Mouse (Mus musculus) CH12.LX (cell line): Measurements from ENCODE around the gene Sgpp1. TPM values are rescaled to one million over a fixed set of nuclear protein-coding genes. Genes with fewer than 3 reads are reported as not detected.

ENCODE experiments used
- DNase-seq: peaks from one replicate; pipeline ENCODE4 v3.0.0-alpha.2; 2013; ENCODE audit errors: extremely low read depth
- H3K27ac ChIP-seq: 2 replicates; pipeline ENCODE4 v1.5.1; 2012; ENCODE audit warnings: low read depth, mild to moderate bottlenecking, control low read depth, moderate library complexity; ENCODE audit not compliant: insufficient read depth
- H3K27me3 ChIP-seq: replicated peaks from 2 replicates; pipeline ENCODE3; 2012; ENCODE audit warnings: inconsistent platforms
- H3K36me3 ChIP-seq, 2 experiments: replicated peaks in 1 of 2; 2 replicates each; pipeline versions ENCODE3 to v1.6.1; 2012; ENCODE audit warnings: inconsistent platforms in 1 of 2, low read length in 1 of 2, mild to moderate bottlenecking in 1 of 2, mixed read lengths in 1 of 2, moderate library complexity in 1 of 2; ENCODE audit not compliant: control insufficient read depth in 1 of 2, insufficient read depth in 1 of 2
- H3K4me1 ChIP-seq, 2 experiments: 2 replicates each; pipeline ENCODE4 v1.6.1; 2012; ENCODE audit warnings: inconsistent platforms in 1 of 2, moderate library complexity in 1 of 2; ENCODE audit not compliant: insufficient read depth in 2 of 2, control insufficient read depth in 1 of 2
- H3K4me2 ChIP-seq: 2 replicates; pipeline ENCODE4 v1.6.1; 2012; ENCODE audit warnings: low read depth, mild to moderate bottlenecking, control low read depth; ENCODE audit not compliant: poor library complexity, insufficient read depth, severe bottlenecking
- H3K4me3 ChIP-seq, 3 experiments: fragments of 150-350 bp in 1 of 3; sonication (generic) in 1 of 3; replicated peaks in 1 of 3; 2 replicates each; pipeline versions ENCODE3 to v1.5.1; 2011 to 2012; ENCODE audit warnings: low read depth in 2 of 3, low read length in 2 of 3, mild to moderate bottlenecking in 2 of 3, moderate library complexity in 2 of 3, control low read depth in 1 of 3, improper control_type of control experiment in 1 of 3, inconsistent platforms in 1 of 3, mixed read lengths in 1 of 3; ENCODE audit not compliant: poor library complexity in 1 of 3
- H3K79me2 ChIP-seq: replicated peaks from 2 replicates; pipeline ENCODE4 v1.6.1; 2012; ENCODE audit warnings: mild to moderate bottlenecking, moderate library complexity; ENCODE audit not compliant: control insufficient read depth, poor library complexity, insufficient read depth, severe bottlenecking; ENCODE audit errors: extremely low read depth
- H3K9ac ChIP-seq: 2 replicates; pipeline ENCODE4 v1.6.1; 2012; ENCODE audit warnings: low read depth, mild to moderate bottlenecking, control low read depth, moderate library complexity; ENCODE audit not compliant: insufficient read depth
- H3K9me3 ChIP-seq: replicated peaks from 2 replicates; pipeline ENCODE3; 2012; ENCODE audit warnings: low read length, inconsistent platforms, mixed read lengths
- BHLHE40 ChIP-seq: IDR thresholded peaks from 2 replicates; pipeline ENCODE4 v1.6.1; 2011; ENCODE audit warnings: mild to moderate bottlenecking, low read depth, low read length, improper control_type of control experiment
- E2F4 ChIP-seq: IDR thresholded peaks from 2 replicates; pipeline ENCODE4 v1.6.1; 2011; ENCODE audit warnings: low read depth, low read length, improper control_type of control experiment; ENCODE audit not compliant: insufficient replicate concordance
- EP300 ChIP-seq: IDR thresholded peaks from 2 replicates; pipeline ENCODE4 v1.6.1; 2011; ENCODE audit warnings: low read length, improper control_type of control experiment
- GABPA ChIP-seq: IDR thresholded peaks from 2 replicates; pipeline ENCODE4 v1.6.1; 2012; ENCODE audit warnings: low read depth, low read length, improper control_type of control experiment, inconsistent platforms; ENCODE audit not compliant: insufficient replicate concordance
- IRF4 ChIP-seq: IDR thresholded peaks from 2 replicates; pipeline ENCODE4 v1.6.1; 2014; ENCODE audit warnings: low read depth, mild to moderate bottlenecking, inconsistent platforms, low read length, improper control_type of control experiment
- JUN ChIP-seq: IDR thresholded peaks from 2 replicates; pipeline ENCODE4 v1.6.1; 2011; ENCODE audit warnings: low read depth, mild to moderate bottlenecking, low read length, improper control_type of control experiment, moderate library complexity; ENCODE audit not compliant: insufficient read depth
- JUND ChIP-seq: conservative IDR thresholded peaks from 2 replicates; pipeline ENCODE4 v1.6.1; 2011; ENCODE audit warnings: low read depth, low read length, improper control_type of control experiment
- MAFK ChIP-seq: IDR thresholded peaks from 2 replicates; pipeline ENCODE4 v1.6.1; 2011; ENCODE audit warnings: low read length, improper control_type of control experiment; ENCODE audit not compliant: insufficient replicate concordance
- MEF2A ChIP-seq: IDR thresholded peaks from 2 replicates; pipeline ENCODE4 v1.6.1; 2014; ENCODE audit warnings: low read depth, mild to moderate bottlenecking, inconsistent platforms, low read length, improper control_type of control experiment, borderline replicate concordance
- MYC ChIP-seq: IDR thresholded peaks from 2 replicates; pipeline ENCODE4 v1.6.1; 2011; ENCODE audit warnings: low read depth, mild to moderate bottlenecking, improper control_type of control experiment, low read length
- NELFE ChIP-seq: IDR thresholded peaks from 2 replicates; pipeline ENCODE4 v1.6.1; 2011; ENCODE audit warnings: low read depth, low read length, improper control_type of control experiment
- NRF1 ChIP-seq: IDR thresholded peaks from 2 replicates; pipeline ENCODE4 v1.6.1; 2014; ENCODE audit warnings: low read depth, mild to moderate bottlenecking, inconsistent platforms, low read length, improper control_type of control experiment, moderate library complexity
- POLR2A ChIP-seq: IDR thresholded peaks from 2 replicates; pipeline ENCODE4 v1.6.1; 2011; ENCODE audit warnings: low read depth, mild to moderate bottlenecking, improper control_type of control experiment, low read length
- RCOR1 ChIP-seq: conservative IDR thresholded peaks from 2 replicates; pipeline ENCODE4 v1.6.1; 2012; ENCODE audit warnings: low read depth, mild to moderate bottlenecking, inconsistent platforms, low read length, improper control_type of control experiment
- TBP ChIP-seq: conservative IDR thresholded peaks from 2 replicates; pipeline ENCODE4 v1.6.1; 2011; ENCODE audit warnings: low read depth, low read length, improper control_type of control experiment
- UBTF ChIP-seq: IDR thresholded peaks from 2 replicates; pipeline ENCODE4 v1.6.1; 2012; ENCODE audit warnings: low read depth, mild to moderate bottlenecking, inconsistent platforms, low read length, improper control_type of control experiment, moderate library complexity
- ZKSCAN1 ChIP-seq: IDR thresholded peaks from 2 replicates; pipeline ENCODE4 v1.6.1; 2012; ENCODE audit warnings: low read depth, inconsistent platforms, low read length, improper control_type of control experiment, borderline replicate concordance
- ZMIZ1 ChIP-seq: IDR thresholded peaks from 2 replicates; pipeline ENCODE4 v1.6.1; 2012; ENCODE audit warnings: low read depth, mild to moderate bottlenecking, inconsistent platforms, low read length, improper control_type of control experiment
- dilution Hi-C: fragments of 300-500 bp; cut with MboI; formaldehyde crosslinking; loops from 2 replicates; pipeline ENCODE4 v1.14.3; 2020; ENCODE audit warnings: low sequenced_read_pairs; ENCODE audit not compliant: extremely low pct_unique_long_range_greater_than_20kb, extremely low pct_ligation_motif_present
- in situ Hi-C: fragments of 300-500 bp; cut with MboI; formaldehyde crosslinking; loops from 3 replicates; pipeline ENCODE4 v1.14.3; 2019; ENCODE audit warnings: low sequenced_read_pairs, low pct_ligation_motif_present, low pct_unique_long_range_greater_than_20kb, mixed read lengths
- polyA plus RNA-seq: library from polyadenylated mRNA; unstranded; fragments of >175 nt; gene quantifications from 2 replicates; pipeline ENCODE4 v1.2.1, GENCODE M21; 2012; ENCODE audit warnings: low read depth; ENCODE audit not compliant: insufficient read length
- total RNA-seq, 2 experiments: library from RNA; depleted of rRNA; stranded (reverse); fragments of 300-350 nt in 1 of 2; fragments of >200 nt in 1 of 2; gene quantifications; 2 replicates each; pipeline ENCODE4 v1.2.3; 2012 to 2014

The Sgpp1 gene
- total and polyA plus RNA-seq, 3 experiments: 17.3 to 43.9 (median 23.6) TPM

DNA sequence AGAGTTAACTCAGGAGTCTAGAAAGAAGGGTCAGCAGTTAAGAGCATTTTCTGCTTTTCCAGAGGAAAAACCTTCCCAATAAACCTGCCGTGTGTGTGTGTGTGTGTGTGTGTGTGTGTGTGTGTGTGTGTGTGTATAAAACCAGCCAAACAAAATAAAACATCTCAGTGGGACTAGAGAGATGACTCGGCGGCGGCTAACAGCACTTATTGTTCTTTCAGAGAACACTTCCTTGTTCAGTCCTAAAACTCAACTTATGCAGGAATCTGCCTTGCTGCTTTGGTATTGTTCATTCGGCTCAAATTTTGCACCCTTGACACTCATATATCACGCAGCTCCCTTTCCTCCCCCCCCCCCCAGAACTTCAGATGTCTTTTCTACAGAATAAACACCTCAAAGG is 30.9 kb upstream of the Sgpp1 start:
- Histone ChIP-seq H3K4me3 (no peak overlapping the region), H3K36me3 (no peaks in the 10 kb centered on the region), H3K4me2 (no peak overlapping the region), H3K9me3 (no peaks in the 10 kb centered on the region), H3K79me2 (no peaks in the 10 kb centered on the region), H3K27ac (no peak overlapping the region), H3K9ac (no peak overlapping the region), H3K4me1 (no peaks in the 10 kb centered on the region), H3K27me3 (no peaks in the 10 kb centered on the region)
- TF ChIP-seq IRF4: no peak
- no peak for TF ChIP-seq JUN
- TF ChIP-seq JUND: no peak
- TF ChIP-seq NRF1: no peak
- TF ChIP-seq MYC: no peak
- in situ Hi-C loops: no loop called here
- no peak for DNase-seq
- dilution Hi-C loops: no loop called here

- Histone ChIP-seq H3K4me1 (no peaks in the 10 kb centered on the region), H3K4me3 (no peak overlapping the region), H3K9me3 (no peaks in the 10 kb centered on the region), H3K9ac (no peak overlapping the region), H3K27me3 (no peaks in the 10 kb centered on the region), H3K36me3 (no peaks in the 10 kb centered on the region), H3K79me2 (no peaks in the 10 kb centered on the region), H3K4me2 (0 out of 2 replicates have a peak overlapping the region, but pooled peaks have one; percentile 5), H3K27ac (no peak overlapping the region)
- no peak for DNase-seq
- dilution Hi-C loops: no loop called here
- TF ChIP-seq NELFE (no peak), MAFK (no peak)
- in situ Hi-C loops: no loop called here
Measured at GRCm38 (mm10) chr12:75765751-75766150, 30.2 kb upstream of the Sgpp1 start.

DNA sequence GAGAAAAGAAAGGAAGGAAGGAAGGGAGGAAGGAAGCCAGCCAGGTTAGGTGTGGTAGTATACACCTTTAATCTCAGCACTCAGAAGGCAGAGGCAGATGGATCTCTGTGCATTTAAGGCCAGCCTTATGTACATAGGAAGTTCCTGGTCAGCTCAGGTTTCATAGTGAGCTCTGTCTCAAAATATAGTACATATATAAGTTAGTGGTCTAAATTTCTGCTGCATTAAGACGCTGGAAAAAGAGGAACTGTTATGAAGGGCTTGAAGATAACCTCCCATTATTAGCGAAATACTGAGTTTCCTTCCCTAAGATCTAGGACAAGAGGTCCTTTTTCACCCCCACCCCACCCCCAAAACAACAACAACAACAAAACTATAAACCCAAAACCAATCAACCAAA is 20.9 kb upstream of the Sgpp1 start:
- Histone ChIP-seq H3K4me1 (peaks cover 0 to 17% of the 10 kb centered on the region in 2 experiments; a peak in 2 of 4 replicates), H3K36me3 (no peaks in the 10 kb centered on the region)
- TF ChIP-seq MEF2A (no peak), MYC (no peak), ZMIZ1 (no peak), GABPA (no peak), MAFK (no peak), RCOR1 (no peak), E2F4 (no peak), UBTF (no peak), POLR2A (no peak), ZKSCAN1 (no peak), EP300 (no peak), TBP (no peak), BHLHE40 (no peak), JUN (no peak)
- TF ChIP-seq, all 38 proteins: peak for 0
- Histone ChIP-seq H3K4me2 (no peak overlapping the region), H3K27me3 (no peaks in the 10 kb centered on the region), H3K9me3 (no peaks in the 10 kb centered on the region), H3K27ac (no peak overlapping the region), H3K79me2 (no peaks in the 10 kb centered on the region), H3K9ac (no peak overlapping the region), H3K4me3 (no peak overlapping the region)
- in situ Hi-C loops (no loop called here), dilution Hi-C loops (no loop called here)
- no peak for DNase-seq
